Mouse (Mus musculus): ENCODE results near the gene Txlnb.

- TF ChIP-seq CTCF (IDR thresholded peaks at IDR 0.05; ENCODE audit: low read depth, low read length), result no peak
- TF ChIP-seq TAL1 (conservative IDR thresholded peaks at IDR 0.05; ENCODE audit: low read depth, low read length), result no peak
- TF ChIP-seq GATA2 (IDR thresholded peaks at IDR 0.05; ENCODE audit: borderline replicate concordance, low read depth, low read length), result no peak
Measured at GRCm38 (mm10) chr10:17787938-17788337, 8.1 kb upstream of the Txlnb start.
